Mouse (Mus musculus) C2C12 (cell line): Measurements from ENCODE around the gene Corin.

ENCODE experiments used
- CEBPB ChIP-seq: IDR thresholded peaks from one replicate; pipeline ENCODE4 v1.6.1; 2011; ENCODE audit warnings: low read depth, mild to moderate bottlenecking, control low read depth, moderate library complexity
- CTCF ChIP-seq: IDR thresholded peaks from one replicate; pipeline ENCODE4 v1.5.1; 2011; ENCODE audit not compliant: control insufficient read depth, insufficient read depth, insufficient read length
- MAX ChIP-seq: IDR thresholded peaks from one replicate; pipeline ENCODE4 v1.6.1; 2011; ENCODE audit warnings: mild to moderate bottlenecking, control low read depth
- MYOD1 ChIP-seq: IDR thresholded peaks from one replicate; pipeline ENCODE4 v1.6.1; 2011; ENCODE audit warnings: low read depth; ENCODE audit not compliant: control insufficient read depth, insufficient read length
- USF1 ChIP-seq: IDR thresholded peaks from one replicate; pipeline ENCODE4 v1.6.1; 2011; ENCODE audit warnings: low read depth, mild to moderate bottlenecking, control low read depth, moderate library complexity

DNA sequence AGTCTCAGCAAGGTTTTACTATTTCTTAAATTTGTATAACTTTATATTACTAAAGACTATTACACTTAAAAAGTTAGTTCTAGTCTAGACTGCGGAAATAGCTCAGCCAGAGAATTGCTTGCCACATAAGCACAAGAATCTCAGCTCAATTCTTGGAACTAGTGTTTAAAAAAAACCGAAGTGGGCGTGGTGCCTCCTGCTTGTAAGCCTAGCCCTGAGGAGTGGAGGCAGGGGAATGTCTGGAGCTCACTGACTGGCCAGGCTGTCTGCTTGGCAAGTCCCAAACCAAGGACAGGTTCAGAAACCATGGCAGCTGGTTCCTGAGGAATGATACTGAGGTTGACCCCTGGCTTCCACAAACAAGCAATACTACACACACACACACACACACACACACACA is 72.4 kb downstream of the Corin start:
- TF ChIP-seq CTCF (no peak), MYOD1 (no peak), USF1 (no peak), MAX (no peak), CEBPB (no peak)
